Mouse (Mus musculus): Measurements from ENCODE around the gene Poc1a.
A peak's percentile ranks its signal among the peaks of the same experiment; 100 is the strongest.

The Poc1a gene

GRCm38 (mm10) chr9:106280808-106281544 is at the start of gene Poc1a:
TSS of gene Poc1a (plus strand) at chr9:106281061.
- DNase-seq (ENCODE audit: extremely low read depth, low read depth) = peak; percentile 92

GRCm38 (mm10) chr9:106231220-106231619 is 49.6 kb upstream of the Poc1a start:
- no peak for DNase-seq (ENCODE audit: extremely low read depth, low read depth)

- no peak for DNase-seq (ENCODE audit: extremely low read depth, low read depth)
These were observed 49.0 kb upstream of the Poc1a start for GRCm38 (mm10) chr9:106231816-106232215.

GRCm38 (mm10) chr9:106232956-106233355 is 47.9 kb upstream of the Poc1a start:
- DNase-seq (ENCODE audit: extremely low read depth, low read depth) = no peak

GRCm38 (mm10) chr9:106233953-106234352 is 46.9 kb upstream of the Poc1a start:
- DNase-seq (ENCODE audit: extremely low read depth, low read depth) = no peak

- DNase-seq (ENCODE audit: extremely low read depth, low read depth) = no peak
These were observed 45.5 kb upstream of the Poc1a start for GRCm38 (mm10) chr9:106235194-106235830.

- DNase-seq (ENCODE audit: extremely low read depth, low read depth) = no peak
These were observed 44.6 kb upstream of the Poc1a start for GRCm38 (mm10) chr9:106236156-106236817.

GRCm38 (mm10) chr9:106236818-106237211 is 44.0 kb upstream of the Poc1a start:
- no peak for DNase-seq (ENCODE audit: extremely low read depth, low read depth)

GRCm38 (mm10) chr9:106237401-106237800 is 43.5 kb upstream of the Poc1a start:
- DNase-seq (ENCODE audit: extremely low read depth, low read depth) = no peak

GRCm38 (mm10) chr9:106237878-106238277 is 43.0 kb upstream of the Poc1a start:
- DNase-seq (ENCODE audit: extremely low read depth, low read depth) = no peak

GRCm38 (mm10) chr9:106241541-106242164 is 39.2 kb upstream of the Poc1a start:
- DNase-seq (ENCODE audit: extremely low read depth, low read depth) = no peak

- DNase-seq (ENCODE audit: extremely low read depth, low read depth) = no peak
These were observed 37.9 kb upstream of the Poc1a start for GRCm38 (mm10) chr9:106242813-106243488.

- no peak for DNase-seq (ENCODE audit: extremely low read depth, low read depth)
These were observed 31.3 kb upstream of the Poc1a start for GRCm38 (mm10) chr9:106249550-106249949.

GRCm38 (mm10) chr9:106250245-106250644 is 30.6 kb upstream of the Poc1a start:
- DNase-seq (ENCODE audit: extremely low read depth, low read depth) = no peak

GRCm38 (mm10) chr9:106251066-106251465 is 29.8 kb upstream of the Poc1a start:
- no peak for DNase-seq (ENCODE audit: extremely low read depth, low read depth)

- DNase-seq (ENCODE audit: extremely low read depth, low read depth) = no peak
These were observed 26.9 kb upstream of the Poc1a start for GRCm38 (mm10) chr9:106254001-106254400.

GRCm38 (mm10) chr9:106258412-106258811 is 22.4 kb upstream of the Poc1a start:
- no peak for DNase-seq (ENCODE audit: extremely low read depth, low read depth)

- no peak for DNase-seq (ENCODE audit: extremely low read depth, low read depth)
These were observed 21.9 kb upstream of the Poc1a start for GRCm38 (mm10) chr9:106258990-106259389.

GRCm38 (mm10) chr9:106261058-106261457 is 19.8 kb upstream of the Poc1a start:
- DNase-seq (ENCODE audit: extremely low read depth, low read depth) = no peak

GRCm38 (mm10) chr9:106261491-106261890 is 19.4 kb upstream of the Poc1a start:
- DNase-seq (ENCODE audit: extremely low read depth, low read depth) = no peak

- no peak for DNase-seq (ENCODE audit: extremely low read depth, low read depth)
These were observed 18.8 kb upstream of the Poc1a start for GRCm38 (mm10) chr9:106262075-106262474.

Measured in MEL-GATA-1-ER (cell line).